Mouse (Mus musculus) lung, postnatal 0 days (tissue): ENCODE data around the gene Rad18.

Experiments
- CTCF ChIP-seq: IDR thresholded peaks from 2 replicates; pipeline ENCODE4 v1.5.1; 2016; ENCODE audit warnings: antibody characterized with exemption, mild to moderate bottlenecking
- EP300 ChIP-seq: IDR thresholded peaks from 2 replicates; pipeline ENCODE4 v1.6.1; 2016; ENCODE audit warnings: antibody characterized with exemption, mild to moderate bottlenecking, control low read depth

DNA sequence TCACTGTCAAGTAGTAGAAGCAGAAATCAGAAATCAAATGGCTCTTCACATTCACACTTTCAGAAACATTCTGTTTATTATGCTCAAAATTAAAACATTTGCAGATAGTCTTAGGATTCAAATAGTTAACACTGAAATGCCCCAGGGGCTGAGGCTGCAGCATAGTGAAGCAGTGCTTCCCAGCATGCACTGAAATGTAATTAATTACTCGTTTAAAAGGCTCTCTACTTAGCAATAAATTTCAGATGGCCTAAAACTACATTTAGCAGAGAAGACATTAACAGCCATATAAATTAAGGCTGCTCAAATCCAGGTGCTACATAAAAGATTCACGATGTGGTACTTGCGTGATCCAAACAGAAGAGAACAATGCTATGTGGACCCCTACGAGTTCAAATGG, 87.5 kb downstream of the Rad18 start:
- TF ChIP-seq CTCF (no peak), EP300 (no peak)
